Mouse (Mus musculus): ENCODE data around the gene Urod. TPM values are rescaled to one million over a fixed set of nuclear protein-coding genes. Genes with fewer than 3 reads are reported as not detected.

Gene Urod
- total RNA-seq, 1 experiment = 65.8 TPM

- H3K9ac ChIP-seq (ENCODE audit: insufficient read depth, low read depth, low read length, poor library complexity, severe bottlenecking) = no peak overlapping the region
- TF ChIP-seq ZC3H11A (IDR thresholded peaks at IDR 0.05; ENCODE audit: borderline replicate concordance, low read depth, low read length) = no peak
- TF ChIP-seq ZNF384 (IDR thresholded peaks at IDR 0.05; ENCODE audit: low read depth, low read length) = no peak
- TF ChIP-seq MAFK (IDR thresholded peaks at IDR 0.05; ENCODE audit: insufficient read depth, low read depth, low read length) = no peak
- no peak for TF ChIP-seq HCFC1 (IDR thresholded peaks at IDR 0.05; ENCODE audit: borderline replicate concordance, insufficient read depth, low read length)
- TF ChIP-seq CHD2 (IDR thresholded peaks at IDR 0.05; ENCODE audit: low read depth, low read length) = no peak
- H3K36me3 ChIP-seq (ENCODE audit: control insufficient read depth, insufficient read depth, low read length, poor library complexity, severe bottlenecking) = peaks cover 2% of the 10 kb centered on the region; the same call in 1 of the 2 replicates
- no peak for DNase-seq (ENCODE audit: low read depth, low spot score)
- no peak overlapping the region for H3K27ac ChIP-seq (ENCODE audit: insufficient read depth, low read depth, low read length, poor library complexity, severe bottlenecking)
- no peak overlapping the region for H3K4me3 ChIP-seq (ENCODE audit: insufficient read depth in 1 of 2, low read depth in 1 of 2, low read length in 2 of 2, poor library complexity in 1 of 2, severe bottlenecking in 1 of 2)
- in situ Hi-C loops (cut with MboI; ENCODE audit: low sequenced_read_pairs in 2 of 2, unreplicated experiment in 2 of 2) = no loop called here
- H3K9me3 ChIP-seq (ENCODE audit: control insufficient read depth, insufficient read depth, low read depth, low read length) = no peaks in the 10 kb centered on the region
- peaks cover 4 to 14% of the 10 kb centered on the region in 2 experiments; a peak in 2 of 4 replicates for H3K4me1 ChIP-seq (ENCODE audit: control insufficient read depth in 2 of 2, insufficient read depth in 2 of 2, low read length in 2 of 2, poor library complexity in 1 of 2)
Observed at GRCm38 (mm10) chr4:116985681-116986080, 8.5 kb downstream of the Urod start.

- DNase-seq (ENCODE audit: low read depth, low spot score) = no peak
- Histone ChIP-seq H3K9ac (ENCODE audit: insufficient read depth, low read depth, low read length, poor library complexity, severe bottlenecking) (no peak overlapping the region), H3K4me3 (ENCODE audit: insufficient read depth in 1 of 2, low read depth in 1 of 2, low read length in 2 of 2, poor library complexity in 1 of 2, severe bottlenecking in 1 of 2) (no peak overlapping the region), H3K36me3 (ENCODE audit: control insufficient read depth, insufficient read depth, low read length, poor library complexity, severe bottlenecking) (peaks cover 2% of the 10 kb centered on the region; the same call in 1 of the 2 replicates), H3K4me1 (ENCODE audit: control insufficient read depth in 2 of 2, insufficient read depth in 2 of 2, low read length in 2 of 2, poor library complexity in 1 of 2) (no peaks in the 10 kb centered on the region), H3K9me3 (ENCODE audit: control insufficient read depth, insufficient read depth, low read depth, low read length) (no peaks in the 10 kb centered on the region), H3K27ac (ENCODE audit: insufficient read depth, low read depth, low read length, poor library complexity, severe bottlenecking) (no peak overlapping the region)
- in situ Hi-C loops (cut with MboI; ENCODE audit: low sequenced_read_pairs in 2 of 2, unreplicated experiment in 2 of 2) = no loop called here
- TF ChIP-seq ZNF384 (IDR thresholded peaks at IDR 0.05; ENCODE audit: low read depth, low read length) = no peak
- no peak for TF ChIP-seq HCFC1 (IDR thresholded peaks at IDR 0.05; ENCODE audit: borderline replicate concordance, insufficient read depth, low read length)
- TF ChIP-seq CHD2 (IDR thresholded peaks at IDR 0.05; ENCODE audit: low read depth, low read length) = no peak
- no peak for TF ChIP-seq ZC3H11A (IDR thresholded peaks at IDR 0.05; ENCODE audit: borderline replicate concordance, low read depth, low read length)
- TF ChIP-seq MAFK (IDR thresholded peaks at IDR 0.05; ENCODE audit: insufficient read depth, low read depth, low read length) = no peak
Observed at GRCm38 (mm10) chr4:116976503-116976902, 17.7 kb downstream of the Urod start.

- Histone ChIP-seq H3K9me3 (ENCODE audit: control insufficient read depth, insufficient read depth, low read depth, low read length) (no peaks in the 10 kb centered on the region), H3K4me3 (ENCODE audit: insufficient read depth in 1 of 2, low read depth in 1 of 2, low read length in 2 of 2, poor library complexity in 1 of 2, severe bottlenecking in 1 of 2) (no peak overlapping the region), H3K4me1 (ENCODE audit: control insufficient read depth in 2 of 2, insufficient read depth in 2 of 2, low read length in 2 of 2, poor library complexity in 1 of 2) (no peaks in the 10 kb centered on the region), H3K9ac (ENCODE audit: insufficient read depth, low read depth, low read length, poor library complexity, severe bottlenecking) (no peak overlapping the region), H3K36me3 (ENCODE audit: control insufficient read depth, insufficient read depth, low read length, poor library complexity, severe bottlenecking) (no peaks in the 10 kb centered on the region), H3K27ac (ENCODE audit: insufficient read depth, low read depth, low read length, poor library complexity, severe bottlenecking) (no peak overlapping the region)
- in situ Hi-C loops (cut with MboI; ENCODE audit: low sequenced_read_pairs in 2 of 2, unreplicated experiment in 2 of 2) = no loop called here
- DNase-seq (ENCODE audit: low read depth, low spot score) = no peak
- no peak for TF ChIP-seq ZNF384 (IDR thresholded peaks at IDR 0.05; ENCODE audit: low read depth, low read length)
- no peak for TF ChIP-seq HCFC1 (IDR thresholded peaks at IDR 0.05; ENCODE audit: borderline replicate concordance, insufficient read depth, low read length)
- no peak for TF ChIP-seq MAFK (IDR thresholded peaks at IDR 0.05; ENCODE audit: insufficient read depth, low read depth, low read length)
- TF ChIP-seq ZC3H11A (IDR thresholded peaks at IDR 0.05; ENCODE audit: borderline replicate concordance, low read depth, low read length) = no peak
- no peak for TF ChIP-seq CHD2 (IDR thresholded peaks at IDR 0.05; ENCODE audit: low read depth, low read length)
Observed at GRCm38 (mm10) chr4:116954951-116955350, 39.3 kb downstream of the Urod start.

GRCm38 (mm10) chr4:116951642-116952041 is 42.6 kb downstream of the Urod start:
- H3K9me3 ChIP-seq (ENCODE audit: control insufficient read depth, insufficient read depth, low read depth, low read length) = no peaks in the 10 kb centered on the region
- no peak overlapping the region for H3K27ac ChIP-seq (ENCODE audit: insufficient read depth, low read depth, low read length, poor library complexity, severe bottlenecking)
- no peak overlapping the region for H3K4me3 ChIP-seq (ENCODE audit: insufficient read depth in 1 of 2, low read depth in 1 of 2, low read length in 2 of 2, poor library complexity in 1 of 2, severe bottlenecking in 1 of 2)
- H3K9ac ChIP-seq (ENCODE audit: insufficient read depth, low read depth, low read length, poor library complexity, severe bottlenecking) = no peak overlapping the region
- TF ChIP-seq CHD2 (IDR thresholded peaks at IDR 0.05; ENCODE audit: low read depth, low read length) (no peak), HCFC1 (IDR thresholded peaks at IDR 0.05; ENCODE audit: borderline replicate concordance, insufficient read depth, low read length) (no peak), ZNF384 (IDR thresholded peaks at IDR 0.05; ENCODE audit: low read depth, low read length) (no peak), MAFK (IDR thresholded peaks at IDR 0.05; ENCODE audit: insufficient read depth, low read depth, low read length) (no peak), ZC3H11A (IDR thresholded peaks at IDR 0.05; ENCODE audit: borderline replicate concordance, low read depth, low read length) (no peak)
- H3K36me3 ChIP-seq (ENCODE audit: control insufficient read depth, insufficient read depth, low read length, poor library complexity, severe bottlenecking) = no peaks in the 10 kb centered on the region
- no peak for DNase-seq (ENCODE audit: low read depth, low spot score)
- in situ Hi-C loops (cut with MboI; ENCODE audit: low sequenced_read_pairs in 2 of 2, unreplicated experiment in 2 of 2) = no loop called here
- no peaks in the 10 kb centered on the region for H3K4me1 ChIP-seq (ENCODE audit: control insufficient read depth in 2 of 2, insufficient read depth in 2 of 2, low read length in 2 of 2, poor library complexity in 1 of 2)

- TF ChIP-seq HCFC1 (IDR thresholded peaks at IDR 0.05; ENCODE audit: borderline replicate concordance, insufficient read depth, low read length) = no peak
- TF ChIP-seq ZC3H11A (IDR thresholded peaks at IDR 0.05; ENCODE audit: borderline replicate concordance, low read depth, low read length) = no peak
- no peak for TF ChIP-seq CHD2 (IDR thresholded peaks at IDR 0.05; ENCODE audit: low read depth, low read length)
- no peaks in the 10 kb centered on the region for H3K9me3 ChIP-seq (ENCODE audit: control insufficient read depth, insufficient read depth, low read depth, low read length)
- H3K36me3 ChIP-seq (ENCODE audit: control insufficient read depth, insufficient read depth, low read length, poor library complexity, severe bottlenecking) = no peaks in the 10 kb centered on the region
- no peak overlapping the region for H3K27ac ChIP-seq (ENCODE audit: insufficient read depth, low read depth, low read length, poor library complexity, severe bottlenecking)
- no peaks in the 10 kb centered on the region; a peak in 1 of 4 replicates for H3K4me1 ChIP-seq (ENCODE audit: control insufficient read depth in 2 of 2, insufficient read depth in 2 of 2, low read length in 2 of 2, poor library complexity in 1 of 2)
- no peak overlapping the region for H3K9ac ChIP-seq (ENCODE audit: insufficient read depth, low read depth, low read length, poor library complexity, severe bottlenecking)
- H3K4me3 ChIP-seq (ENCODE audit: insufficient read depth in 1 of 2, low read depth in 1 of 2, low read length in 2 of 2, poor library complexity in 1 of 2, severe bottlenecking in 1 of 2) = no peak overlapping the region
- DNase-seq (ENCODE audit: low read depth, low spot score) = no peak
- in situ Hi-C loops (cut with MboI; ENCODE audit: low sequenced_read_pairs in 2 of 2, unreplicated experiment in 2 of 2) = no loop called here
Observed at GRCm38 (mm10) chr4:116944055-116944454, 50.2 kb downstream of the Urod start.
